Mouse (Mus musculus): ENCODE results near the gene Vpreb3. TPM values are rescaled to one million over a fixed set of nuclear protein-coding genes. Genes with fewer than 3 reads are reported as not detected.
A peak's percentile ranks its signal among the peaks of the same experiment; 100 is the strongest.
"Not testable (repeated sequence)": the region's sequence is repeated elsewhere in the genome, so short reads cannot be mapped to it uniquely, and the experiment has no call there.

The Vpreb3 gene
- polyA plus RNA-seq, 1 experiment from 2014 or later = 1.2 TPM

DNA sequence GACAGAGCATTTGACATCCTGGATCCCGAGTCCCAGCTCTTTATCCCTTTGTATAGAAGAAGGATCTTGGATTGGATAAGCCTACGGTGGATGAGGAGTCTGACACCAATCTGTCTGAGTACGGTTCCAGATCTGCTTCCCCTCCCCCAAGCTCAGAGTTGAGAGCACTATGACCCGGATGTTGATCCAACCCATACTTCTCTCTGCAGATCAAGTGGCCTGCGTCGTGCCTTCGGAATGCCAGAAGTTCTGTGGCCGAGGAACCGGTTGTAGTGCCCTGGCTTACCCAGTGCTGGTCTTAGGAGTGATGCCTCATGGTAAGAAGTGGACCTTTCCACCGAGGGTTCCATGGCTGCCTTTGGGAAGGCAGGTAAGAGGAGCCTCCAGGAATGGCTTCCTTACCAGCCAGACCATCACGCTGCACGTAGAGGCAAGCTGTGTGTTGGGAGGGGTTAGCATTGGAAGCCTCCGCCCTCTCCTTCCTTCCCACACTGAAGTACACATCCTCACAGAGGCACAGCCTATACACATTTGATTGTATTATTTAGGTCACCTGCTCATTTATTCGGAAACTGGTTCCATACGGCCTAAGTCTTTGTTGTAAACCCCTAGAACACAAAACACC, 50.9 kb downstream of the Vpreb3 start:
- ATAC-seq (replicated peaks; ENCODE audit: low FRiP score) = no peak

GRCm38 (mm10) chr10:75994531-75995210, 51.8 kb downstream of the Vpreb3 start:
- not testable (repeated sequence) for H3K27ac ChIP-seq; H3K4me1 ChIP-seq; H3K9me3 ChIP-seq (replicated peaks); H3K36me3 ChIP-seq; H3K27me3 ChIP-seq; H3K4me2 ChIP-seq; ATAC-seq (replicated peaks; ENCODE audit: low FRiP score); H3K9ac ChIP-seq; H3K4me3 ChIP-seq (replicated peaks)
- 83% methylated on average over 13 of the region's 13 CpGs for WGBS

More for the DNA sequence above, 50.9 kb downstream of the Vpreb3 start:
- Histone ChIP-seq H3K4me3 (replicated peaks) (no peak overlapping the region), H3K4me2 (no peak overlapping the region), H3K27me3 (no peaks in the 10 kb centered on the region), H3K9me3 (replicated peaks) (no peaks in the 10 kb centered on the region), H3K4me1 (0 out of 2 replicates have a peak, but pooled peaks cover 3% of the 10 kb centered on the region), H3K27ac (no peak overlapping the region), H3K36me3 (no peaks in the 10 kb centered on the region), H3K9ac (no peak overlapping the region)
- WGBS = 87% methylated on average over 15 of the region's 15 CpGs

DNA sequence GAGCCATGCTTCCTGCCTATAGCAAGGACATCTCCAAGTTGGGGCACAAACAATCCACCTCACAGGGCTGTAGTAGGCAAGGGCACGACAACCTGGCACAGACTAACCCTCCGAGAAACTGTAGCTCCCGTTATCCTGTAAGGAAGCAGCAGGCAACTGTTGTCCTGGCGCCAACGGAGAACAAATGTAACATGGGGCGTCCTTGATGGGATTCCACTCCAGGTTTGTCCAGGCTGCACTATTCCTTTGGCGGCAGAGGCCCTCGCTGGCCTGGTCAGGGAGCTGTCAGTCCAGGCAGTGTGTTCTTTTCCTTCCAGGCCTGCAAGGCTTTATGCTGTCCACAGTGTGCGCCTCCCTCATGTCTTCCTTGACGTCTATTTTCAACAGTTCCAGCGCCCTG, 52.6 kb downstream of the Vpreb3 start:
- no peak overlapping the region for H3K27ac ChIP-seq

GRCm38 (mm10) chr10:75996315-75996714, 53.5 kb downstream of the Vpreb3 start:
- H3K4me2 ChIP-seq = no peak overlapping the region
- H3K9ac ChIP-seq = no peak overlapping the region
- no peaks in the 10 kb centered on the region for H3K36me3 ChIP-seq
- ATAC-seq (replicated peaks; ENCODE audit: low FRiP score) = peak; percentile 64; the same call in 1 of the 2 replicates
- H3K4me3 ChIP-seq (replicated peaks) = no peak overlapping the region
- peaks cover 4% of the 10 kb centered on the region; the same call in 1 of the 2 replicates for H3K4me1 ChIP-seq
- H3K27me3 ChIP-seq = no peaks in the 10 kb centered on the region
- no peak overlapping the region for H3K27ac ChIP-seq
- WGBS = 25% methylated on average over 3 of the region's 3 CpGs
- H3K9me3 ChIP-seq (replicated peaks) = no peaks in the 10 kb centered on the region

More for the DNA sequence above, 52.6 kb downstream of the Vpreb3 start:
- no peak for ATAC-seq (replicated peaks; ENCODE audit: low FRiP score)
- 86% methylated on average over 11 of the region's 11 CpGs for WGBS
- Histone ChIP-seq H3K27me3 (no peaks in the 10 kb centered on the region), H3K4me2 (no peak overlapping the region), H3K4me3 (replicated peaks) (no peak overlapping the region), H3K9ac (no peak overlapping the region), H3K36me3 (no peaks in the 10 kb centered on the region), H3K4me1 (0 out of 2 replicates have a peak, but pooled peaks cover 3% of the 10 kb centered on the region), H3K9me3 (replicated peaks) (no peaks in the 10 kb centered on the region)

Other genes with a start within 250 kb of the Vpreb3 start
- gene Cabin1, start 178.7 kb upstream of the Vpreb3 start, polyA plus RNA-seq (2015; fragmentation: Nextera tagmentation; extraction: Ambion mirVana) = 35.1 and 37.8 TPM in 2 replicates
- 81.8 and 84.2 TPM in 2 replicates for gene Ddt, start 169.6 kb upstream of the Vpreb3 start, polyA plus RNA-seq (2015; fragmentation: Nextera tagmentation; extraction: Ambion mirVana)
- gene Gm20441, start 162.1 kb upstream of the Vpreb3 start, polyA plus RNA-seq (2015; fragmentation: Nextera tagmentation; extraction: Ambion mirVana) = 0.40 TPM in 1 of 2 replicates, not detected in the other
- 42.2 and 43.8 TPM in 2 replicates for gene Gstt3, start 161.6 kb upstream of the Vpreb3 start, polyA plus RNA-seq (2015; fragmentation: Nextera tagmentation; extraction: Ambion mirVana)
- gene Gstt1, start 144.5 kb upstream of the Vpreb3 start, polyA plus RNA-seq (2015; fragmentation: Nextera tagmentation; extraction: Ambion mirVana) = 12.6 and 15.8 TPM in 2 replicates
- not detected in 2 replicates for gene Gstt4, start 120.5 kb upstream of the Vpreb3 start, polyA plus RNA-seq (2015; fragmentation: Nextera tagmentation; extraction: Ambion mirVana)
- gene Gstt2, start 105.6 kb upstream of the Vpreb3 start, polyA plus RNA-seq (2015; fragmentation: Nextera tagmentation; extraction: Ambion mirVana) = 38.2 and 39.6 TPM in 2 replicates
- gene Mif, start 82.8 kb upstream of the Vpreb3 start, polyA plus RNA-seq (2015; fragmentation: Nextera tagmentation; extraction: Ambion mirVana) = 2,032 and 2,056 TPM in 2 replicates
- gene Derl3, start 49.6 kb upstream of the Vpreb3 start, polyA plus RNA-seq (2015; fragmentation: Nextera tagmentation; extraction: Ambion mirVana) = 3.3 and 5.0 TPM in 2 replicates
- gene Smarcb1, start 21.4 kb upstream of the Vpreb3 start, polyA plus RNA-seq (2015; fragmentation: Nextera tagmentation; extraction: Ambion mirVana) = 219 and 239 TPM in 2 replicates
- 140 and 148 TPM in 2 replicates for gene Chchd10, start 9.9 kb upstream of the Vpreb3 start, polyA plus RNA-seq (2015; fragmentation: Nextera tagmentation; extraction: Ambion mirVana)
- gene Mmp11, start 6.6 kb upstream of the Vpreb3 start, polyA plus RNA-seq (2015; fragmentation: Nextera tagmentation; extraction: Ambion mirVana) = 48.2 and 57.3 TPM in 2 replicates
- 0.30 and 1.0 TPM in 2 replicates for gene Gm867, start 2.4 kb upstream of the Vpreb3 start, polyA plus RNA-seq (2015; fragmentation: Nextera tagmentation; extraction: Ambion mirVana)
- 0.05 TPM in 1 of 2 replicates, not detected in the other for gene Gm5134, start 11.5 kb downstream of the Vpreb3 start, polyA plus RNA-seq (2015; fragmentation: Nextera tagmentation; extraction: Ambion mirVana)
- gene Zfp280b, start 89.6 kb downstream of the Vpreb3 start, polyA plus RNA-seq (2015; fragmentation: Nextera tagmentation; extraction: Ambion mirVana) = 24.6 and 24.9 TPM in 2 replicates
- 0.12 and 0.18 TPM in 2 replicates for gene Slc5a4b, start 167.9 kb downstream of the Vpreb3 start, polyA plus RNA-seq (2015; fragmentation: Nextera tagmentation; extraction: Ambion mirVana)
- not detected in 2 replicates for gene Slc5a4a, start 204.4 kb downstream of the Vpreb3 start, polyA plus RNA-seq (2015; fragmentation: Nextera tagmentation; extraction: Ambion mirVana)

Data from kidney, embryonic 15.5 days (tissue).